Mouse (Mus musculus) adrenal gland, postnatal 36 days (tissue): ENCODE results near the gene H3f3a. TPM values are rescaled to one million over a fixed set of nuclear protein-coding genes. Genes with fewer than 3 reads are reported as not detected.

Experiments used
- DNase-seq, 2 experiments: peaks; one replicate each; pipeline ENCODE4 v3.0.0; 2021; ENCODE audit warnings: mixed read lengths in 1 of 2
- total RNA-seq, 2 experiments: library from RNA; stranded (reverse); gene quantifications; 2 replicates each; pipeline ENCODE4 v1.2.3; 2021

Gene H3f3a
- total RNA-seq, 2 experiments from 2014 or later = 680 to 813 TPM

DNA sequence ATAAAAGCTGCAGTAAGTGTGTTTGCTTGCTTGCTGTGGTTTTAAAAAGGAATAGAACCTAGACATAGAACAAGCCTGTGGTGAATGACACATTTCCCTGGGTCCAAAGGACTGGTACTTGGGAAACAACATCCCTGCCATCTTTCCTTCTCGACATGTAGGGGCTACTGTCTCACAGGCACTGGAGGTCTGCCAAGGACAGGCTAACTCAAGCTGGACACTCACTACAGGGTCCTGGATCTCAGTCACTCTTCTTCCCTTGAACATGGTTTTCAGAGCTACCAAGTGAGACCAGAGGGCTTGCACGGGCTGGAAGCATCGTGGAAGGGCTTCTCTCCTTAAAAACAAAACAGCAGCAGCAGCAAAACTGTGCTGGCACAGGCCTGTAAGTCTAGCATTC lies 10.0 kb upstream of the H3f3a start:
- no peak for DNase-seq

DNA sequence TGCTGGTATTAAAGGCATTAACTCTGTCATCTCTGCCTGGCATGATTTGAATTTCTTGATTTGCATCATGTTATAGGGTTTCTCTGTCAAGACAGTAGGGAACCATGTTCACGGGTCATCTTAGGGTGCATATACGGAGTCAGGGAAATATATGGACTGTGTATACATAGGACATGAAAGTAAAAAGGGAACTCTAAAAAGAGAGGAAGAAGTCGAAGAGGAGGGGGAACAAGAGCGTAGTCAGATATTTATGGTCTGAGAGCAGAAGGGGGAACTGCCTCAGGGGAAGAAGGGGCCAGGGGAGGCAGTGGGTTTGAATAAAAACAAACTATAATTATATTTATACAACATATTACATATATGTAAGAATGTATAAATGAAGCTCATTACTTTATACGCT lies 8.5 kb upstream of the H3f3a start:
- no peak for DNase-seq

DNA sequence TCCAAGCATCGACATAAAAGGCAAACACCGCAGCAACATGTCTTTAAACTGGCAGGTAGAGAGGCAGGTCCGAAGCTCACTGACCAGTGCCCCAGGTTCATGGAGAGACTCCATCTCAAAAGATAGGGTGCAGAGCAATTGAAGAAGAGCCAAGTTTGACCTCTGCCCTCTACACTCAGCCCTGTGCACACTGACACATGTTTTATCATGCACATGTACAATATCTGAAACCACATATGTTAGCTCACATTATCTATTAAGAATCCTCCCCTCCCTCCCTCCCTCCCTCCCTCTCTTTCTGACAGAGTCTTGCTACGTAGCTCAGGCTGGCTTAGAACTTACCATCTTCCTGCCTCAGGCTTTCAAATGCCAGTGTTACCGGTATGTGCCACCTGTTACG lies 7.4 kb upstream of the H3f3a start:
- no peak for DNase-seq

DNA sequence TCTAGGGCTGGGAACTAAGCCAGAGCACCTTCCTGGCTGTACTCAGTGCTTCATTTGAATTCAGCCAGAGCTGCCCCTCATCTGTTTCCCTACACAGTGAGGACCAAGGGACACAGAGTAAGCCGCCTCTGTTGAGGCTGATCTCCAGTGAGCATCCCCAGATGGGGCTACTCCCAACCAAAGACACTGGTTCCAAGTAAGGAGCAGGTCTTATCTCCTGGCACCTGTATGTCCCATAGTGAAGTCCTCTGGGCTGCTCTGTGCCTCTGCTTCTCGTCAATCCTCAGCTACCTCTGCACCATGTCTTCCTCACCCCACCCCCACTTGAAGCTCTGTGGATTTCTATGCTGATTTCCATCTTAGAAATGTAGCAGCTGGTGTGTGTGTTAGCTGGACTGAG lies 4.3 kb upstream of the H3f3a start:
- DNase-seq = no peak

DNA sequence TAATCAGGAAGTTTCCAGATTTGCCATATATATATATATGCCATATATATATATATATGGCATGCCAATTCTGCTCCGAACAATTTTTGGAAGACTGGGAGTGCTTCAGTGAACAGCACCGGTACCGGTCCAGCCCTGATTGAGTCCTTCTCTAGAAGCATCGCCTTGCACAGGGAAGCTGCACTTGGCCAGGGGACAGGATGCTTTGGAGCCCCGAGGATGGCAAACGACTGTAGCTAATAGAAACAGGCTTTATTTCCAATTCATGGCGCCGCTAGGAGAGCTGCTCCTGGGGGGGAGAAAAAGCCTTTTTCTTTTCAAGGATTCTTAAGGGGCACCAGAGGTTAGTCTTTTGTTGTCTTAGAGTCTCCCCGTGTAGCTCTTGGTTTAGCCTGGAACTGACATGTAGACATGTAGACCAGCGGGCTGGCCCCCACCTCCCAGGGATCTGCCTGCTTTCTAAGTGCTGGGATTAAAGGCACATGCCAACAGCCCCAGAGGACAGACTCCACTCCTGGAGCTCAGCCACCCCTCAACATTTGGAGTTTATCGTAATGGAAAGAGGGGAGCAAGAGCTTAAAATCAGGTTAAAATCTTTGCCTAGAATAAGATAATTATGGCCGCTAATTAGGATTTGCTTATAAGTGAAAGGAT lies 1.8 kb upstream of the H3f3a start:
- DNase-seq = no peak

DNA sequence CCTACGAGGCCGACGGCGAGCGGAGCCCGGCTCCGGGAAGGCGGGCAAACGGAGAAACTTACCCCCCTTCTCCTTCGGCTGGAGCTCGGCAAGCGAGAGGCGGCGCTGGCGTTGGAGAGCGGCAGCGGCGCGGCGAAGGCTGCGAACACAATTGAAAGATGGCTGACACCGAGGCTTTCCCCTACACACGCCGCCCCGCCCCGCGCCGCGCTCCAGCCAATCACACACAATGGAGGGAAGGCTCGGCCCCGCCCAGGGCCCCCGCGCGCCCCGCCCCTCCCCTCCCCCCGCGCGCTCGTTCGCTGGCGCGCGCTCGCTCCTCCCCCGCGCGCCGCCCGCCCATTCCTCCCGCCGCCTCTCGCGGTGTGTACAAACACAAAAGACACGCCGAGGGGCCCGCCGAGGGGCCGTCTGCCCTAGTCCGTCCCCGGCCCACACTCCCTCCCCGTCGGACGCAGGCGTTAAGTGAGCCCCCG lies 296 bp downstream of the H3f3a start:
- peak; percentile 96 to 97 for DNase-seq

DNA sequence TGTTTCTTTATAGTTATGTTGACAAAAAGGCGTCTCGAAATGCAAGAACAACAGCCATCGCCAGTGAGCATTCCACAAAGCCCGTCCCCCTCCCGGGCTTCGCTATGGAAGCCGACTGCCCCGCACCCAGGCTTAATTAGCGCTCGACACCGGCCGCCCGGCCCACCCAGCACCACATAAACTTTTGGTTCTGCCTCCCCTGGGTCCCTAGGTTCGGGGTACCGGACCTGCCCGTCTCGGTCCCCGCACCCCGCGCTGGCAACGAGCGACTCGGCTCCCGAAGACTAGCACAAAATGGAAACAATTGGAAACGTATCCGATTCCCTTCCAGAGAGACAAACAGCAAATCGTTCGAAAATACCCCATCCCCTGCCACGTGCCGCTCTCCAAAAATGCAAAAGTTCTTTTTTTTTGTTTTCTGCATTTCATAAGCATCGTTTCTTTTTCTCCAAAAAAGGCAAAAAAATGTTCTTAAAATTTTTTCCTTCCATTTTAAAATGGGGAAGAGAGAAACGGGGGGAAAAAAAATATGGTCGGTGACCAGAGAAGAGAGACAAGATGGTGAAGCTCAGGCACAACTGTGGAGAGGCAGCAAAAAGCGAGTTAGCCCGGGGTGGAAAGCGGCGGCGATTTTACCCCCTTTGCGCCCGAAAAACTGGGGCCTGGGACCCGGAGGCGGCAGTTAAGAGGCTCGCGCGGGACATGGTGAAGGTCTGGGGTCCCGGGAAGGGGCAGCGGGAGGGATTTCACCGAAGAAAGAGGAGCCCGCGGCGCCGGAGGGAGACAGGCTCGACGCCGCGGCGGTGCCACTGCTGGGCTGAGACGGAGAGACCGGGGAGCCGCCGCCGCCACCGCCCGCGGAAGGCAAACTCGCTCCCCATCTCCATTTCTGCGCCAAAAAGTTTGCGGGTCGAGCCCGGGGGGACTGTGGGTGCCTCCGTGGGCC lies 1.0 kb downstream of the H3f3a start:
- peak; percentile 72 to 82 for DNase-seq

DNA sequence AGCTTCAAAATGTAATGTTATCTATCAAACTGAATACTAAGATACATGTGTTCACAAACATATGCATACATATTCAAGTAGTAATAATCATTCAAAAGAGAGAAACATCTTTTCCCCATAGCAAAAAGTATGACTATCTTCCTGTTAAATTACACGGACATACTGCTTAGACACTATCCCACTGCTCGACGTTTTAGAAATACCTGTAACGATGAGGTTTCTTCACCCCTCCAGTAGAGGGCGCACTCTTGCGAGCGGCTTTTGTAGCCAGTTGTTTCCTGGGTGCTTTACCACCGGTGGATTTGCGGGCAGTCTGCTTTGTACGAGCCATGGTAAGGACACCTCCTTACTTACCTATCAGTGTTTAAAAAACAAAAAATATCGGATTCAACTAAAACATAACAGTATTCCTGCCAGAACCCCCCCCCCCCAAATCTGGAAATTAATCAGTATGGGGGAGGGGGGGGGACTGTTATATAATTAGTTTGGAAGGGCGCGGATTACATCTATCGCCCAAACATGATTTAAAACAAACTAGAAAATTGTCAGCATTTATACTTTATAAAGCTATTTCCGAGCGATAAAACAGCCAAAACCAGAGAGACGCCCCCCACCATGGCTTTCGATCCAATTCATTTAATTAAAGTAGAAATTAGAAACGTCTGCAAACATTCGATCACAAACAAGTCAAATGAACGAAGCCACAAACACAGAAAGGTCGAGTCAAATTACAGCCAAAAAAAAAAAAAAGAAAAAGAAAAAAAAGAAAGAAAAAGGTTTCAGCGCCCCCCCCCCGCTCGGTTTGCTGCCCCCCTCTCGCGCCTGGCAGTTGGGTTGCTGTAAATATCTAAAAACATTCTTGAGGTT lies 1.9 kb downstream of the H3f3a start:
- DNase-seq = no peak

DNA sequence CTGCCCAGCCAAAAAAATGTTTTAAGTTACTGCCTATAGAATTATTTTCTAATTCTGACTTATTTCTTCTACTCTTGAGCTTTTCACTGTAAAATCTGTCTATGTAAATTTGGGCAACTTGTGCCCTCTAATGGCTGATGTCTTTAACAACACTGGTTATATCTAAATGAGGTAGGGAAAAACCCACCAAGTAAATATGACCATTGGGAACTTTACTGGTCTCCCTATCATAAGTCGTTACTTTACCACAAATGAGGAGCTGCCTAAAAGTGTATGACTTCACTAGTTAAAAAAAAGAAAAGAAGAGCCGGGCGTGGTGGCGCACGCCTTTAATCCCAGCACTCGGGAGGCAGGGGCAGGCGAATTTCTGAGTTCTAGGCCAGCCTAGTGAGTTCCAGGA lies 2.8 kb downstream of the H3f3a start:
- no peak for DNase-seq

DNA sequence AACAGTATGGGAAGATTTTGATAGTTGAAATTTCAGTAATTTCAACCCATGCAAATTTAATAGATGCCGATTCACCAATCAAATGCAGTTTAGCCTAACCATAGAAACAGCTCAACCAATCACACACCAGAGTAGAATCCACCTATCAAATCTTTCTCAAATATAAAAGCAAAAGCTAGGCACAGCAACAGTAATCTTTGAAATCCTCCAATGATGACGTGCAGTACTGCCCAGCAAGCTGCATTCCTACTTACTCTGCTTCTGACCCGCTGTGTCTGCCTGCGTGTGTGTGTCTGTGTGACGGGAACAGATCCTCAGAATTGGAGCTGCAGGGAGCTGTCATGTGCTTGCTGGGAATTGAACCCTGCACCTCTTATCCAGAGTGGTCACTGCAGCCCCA lies 4.9 kb downstream of the H3f3a start:
- DNase-seq = peak in 1 of 2 experiments; percentile 8

DNA sequence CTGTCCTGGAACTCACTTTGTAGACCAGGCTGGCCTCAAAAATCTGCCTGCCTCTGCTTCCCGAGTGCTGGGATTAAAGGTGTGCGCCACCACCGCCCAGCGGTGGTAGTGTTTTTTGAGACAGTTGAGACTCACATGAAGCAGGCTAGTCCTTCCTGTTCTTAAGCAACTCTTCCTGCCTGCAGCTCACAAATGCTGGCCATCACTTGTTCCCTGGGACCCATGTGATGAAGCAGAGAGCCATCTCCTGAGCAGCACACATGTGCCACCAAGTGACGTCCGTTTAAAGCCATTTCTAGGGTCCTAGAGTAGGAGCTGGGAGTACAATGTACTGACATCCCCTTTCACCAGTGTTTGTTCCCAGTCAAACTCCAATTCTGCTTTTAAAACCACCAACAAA lies 9.9 kb downstream of the H3f3a start:
- DNase-seq = no peak

DNA sequence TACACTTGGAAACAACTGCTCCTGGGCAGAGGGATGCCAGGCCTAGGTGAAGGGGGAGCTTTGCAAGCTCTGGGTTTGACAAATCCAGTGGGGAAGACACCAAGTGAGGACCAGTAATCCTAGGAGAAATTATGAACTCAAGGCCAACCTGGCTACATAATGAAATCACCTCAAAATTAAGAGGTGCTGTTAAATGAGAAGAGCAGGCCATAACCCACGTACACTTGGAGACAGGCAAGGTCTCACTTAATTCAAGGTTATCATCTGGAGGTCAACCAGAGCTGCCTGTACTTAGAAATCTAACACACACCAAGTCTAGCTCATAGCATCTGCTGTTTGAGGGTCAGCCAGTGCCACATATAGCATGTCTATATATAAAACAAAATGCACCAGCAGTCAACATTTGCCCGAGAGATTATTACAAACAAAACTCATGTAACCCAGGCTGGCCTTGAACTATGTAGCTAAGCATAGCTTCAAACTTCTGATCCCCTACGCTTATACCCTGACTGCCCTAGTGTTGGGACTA lies 12.2 kb downstream of the H3f3a start:
- no peak for DNase-seq

DNA sequence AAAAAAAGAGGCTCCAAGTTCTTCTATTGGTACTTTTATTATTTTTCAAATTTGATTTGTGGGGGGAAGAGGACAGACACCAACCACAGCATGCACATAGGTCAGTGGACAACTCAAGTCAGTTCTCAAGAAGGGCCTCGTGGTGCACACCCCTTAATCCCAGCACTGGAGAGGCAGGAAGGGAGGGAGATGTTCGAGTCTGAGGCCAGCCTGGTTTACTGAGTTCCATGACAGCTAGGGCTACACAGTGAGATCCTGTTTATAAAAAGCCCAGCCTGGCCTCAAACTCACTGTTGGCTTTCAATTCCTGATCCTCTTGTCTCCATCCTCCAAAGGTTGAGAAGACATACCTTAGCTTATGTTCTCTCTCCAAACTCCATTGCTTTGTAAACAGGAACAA lies 12.9 kb downstream of the H3f3a start:
- no peak for DNase-seq

DNA sequence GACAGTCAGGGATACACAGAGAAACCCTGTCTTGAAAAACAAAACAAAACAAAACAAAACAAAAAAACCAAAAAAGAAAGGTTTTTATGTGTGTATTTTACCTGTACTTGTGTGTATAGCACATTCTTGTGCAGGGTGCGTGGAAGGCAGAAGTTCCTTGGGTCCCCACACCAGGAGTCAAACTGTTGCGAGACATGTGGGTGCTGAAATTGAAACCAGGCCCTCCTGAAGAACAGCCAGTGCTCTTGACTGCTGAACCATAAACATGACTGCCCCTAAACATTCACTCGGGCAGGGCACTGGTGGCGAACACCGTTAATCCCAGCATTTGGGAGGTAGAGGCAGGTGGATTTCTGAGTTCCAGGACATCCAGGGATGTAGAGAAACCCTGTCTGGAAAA lies 13.7 kb downstream of the H3f3a start:
- DNase-seq = no peak

DNA sequence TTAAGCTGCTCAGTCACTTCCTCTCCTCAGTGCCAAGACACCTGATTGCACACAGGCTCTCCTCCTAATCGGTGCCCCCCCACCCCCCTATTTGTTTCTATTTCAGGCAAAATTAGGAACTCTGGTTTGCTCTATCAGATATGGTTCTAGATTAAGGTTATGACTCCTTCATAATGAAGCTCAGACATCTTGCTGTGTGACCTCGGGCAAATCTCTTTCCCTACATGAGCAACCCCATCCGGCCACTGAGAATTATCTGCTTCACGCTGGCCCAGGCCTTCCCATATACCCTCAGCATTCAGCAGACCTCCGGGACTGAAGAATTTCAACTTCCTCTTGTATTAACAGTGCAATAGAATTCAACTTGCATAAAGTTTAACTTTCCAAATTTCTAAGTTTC lies 14.5 kb downstream of the H3f3a start:
- DNase-seq = no peak

DNA sequence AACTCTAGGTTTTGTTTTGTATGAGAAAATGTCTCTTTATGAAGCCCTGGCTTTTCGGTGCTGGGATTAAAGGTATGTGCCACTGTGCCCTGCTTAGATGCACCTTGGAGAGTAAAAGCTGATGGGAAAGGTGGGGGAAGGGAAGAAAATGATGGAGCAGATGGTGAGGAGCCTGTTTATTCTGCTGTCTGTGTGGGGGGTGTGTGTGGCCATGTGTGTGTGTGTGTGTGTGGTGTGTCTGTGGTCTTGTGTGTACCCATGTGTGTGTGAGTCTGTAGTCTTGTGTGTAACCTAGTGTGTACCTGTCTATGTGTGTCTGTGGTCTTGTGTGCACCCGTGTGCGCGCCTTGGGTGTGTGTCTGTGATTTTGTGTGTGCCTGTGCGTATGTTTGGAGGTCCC lies 15.1 kb downstream of the H3f3a start:
- no peak for DNase-seq

DNA sequence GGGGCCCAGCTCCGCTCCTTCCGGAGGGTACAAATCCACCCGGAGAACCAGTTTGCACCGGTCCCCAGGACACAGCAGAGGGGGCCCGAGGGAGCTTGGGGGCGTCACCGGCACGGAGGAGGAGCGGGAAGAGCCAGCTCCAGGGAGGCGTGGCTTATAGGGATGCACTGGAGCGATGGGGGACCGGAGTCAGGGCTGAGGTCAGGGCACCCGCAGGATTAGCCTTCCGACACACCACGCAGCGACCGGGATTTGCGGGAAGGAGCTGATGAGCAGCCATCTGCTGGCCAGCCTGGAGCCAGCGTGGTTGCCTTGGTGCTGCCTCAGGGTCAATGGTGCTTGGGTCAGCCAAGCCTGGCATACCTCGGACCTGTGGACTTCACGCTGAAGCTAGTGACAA lies 19.6 kb downstream of the H3f3a start:
- peak; percentile 44 to 61 for DNase-seq

DNA sequence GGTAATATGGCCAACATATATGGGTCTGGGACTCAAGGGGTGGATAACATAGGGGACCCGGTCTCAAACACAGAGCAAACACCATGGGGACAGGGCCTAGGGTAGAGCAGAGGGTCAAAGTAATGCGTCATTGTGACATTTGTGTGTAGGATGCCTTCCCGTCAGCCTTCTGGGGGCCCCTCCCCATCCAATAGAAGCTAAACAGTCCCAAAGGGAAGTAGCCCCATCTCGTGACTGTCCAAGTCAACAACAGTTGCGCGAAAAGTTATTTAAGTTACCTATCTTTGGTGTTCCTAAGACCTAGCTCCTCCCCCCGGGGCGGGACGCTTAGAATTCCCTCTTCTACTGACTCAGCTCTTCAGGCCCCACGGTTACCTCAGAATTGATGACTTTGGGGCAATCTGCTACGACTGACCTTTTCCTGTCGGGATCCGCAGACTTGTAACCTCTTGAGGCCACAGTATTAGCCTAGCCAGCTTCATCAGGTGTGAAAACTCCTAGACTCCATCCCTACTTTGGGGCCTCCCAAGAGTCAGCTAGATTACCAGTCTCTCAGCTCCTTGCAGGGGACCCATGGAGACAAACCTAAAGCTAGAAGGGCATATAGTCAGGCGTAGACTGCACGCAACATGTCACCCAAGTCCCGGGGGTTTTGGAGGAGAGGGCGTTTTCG lies 20.2 kb downstream of the H3f3a start:
- DNase-seq = peak; percentile 50 to 60

DNA sequence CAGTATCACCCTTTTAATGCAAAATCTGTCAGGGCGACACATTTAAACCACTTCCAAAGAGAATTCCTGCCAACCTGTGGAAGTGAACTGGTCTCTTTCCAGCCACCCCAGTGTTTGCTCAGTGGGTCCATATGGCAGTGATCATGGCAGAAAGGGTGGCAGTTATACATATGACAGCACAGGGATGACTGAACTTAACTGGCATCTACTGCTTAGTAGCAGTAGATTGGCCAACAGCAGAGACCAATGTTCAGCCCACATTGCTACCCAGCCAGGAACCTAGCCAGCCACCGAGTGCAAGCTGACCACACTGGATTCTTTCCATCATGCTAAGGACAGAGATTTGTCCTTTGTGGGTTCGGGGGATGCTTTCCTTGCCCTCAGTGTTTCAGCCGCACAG lies 20.9 kb downstream of the H3f3a start:
- no peak for DNase-seq

DNA sequence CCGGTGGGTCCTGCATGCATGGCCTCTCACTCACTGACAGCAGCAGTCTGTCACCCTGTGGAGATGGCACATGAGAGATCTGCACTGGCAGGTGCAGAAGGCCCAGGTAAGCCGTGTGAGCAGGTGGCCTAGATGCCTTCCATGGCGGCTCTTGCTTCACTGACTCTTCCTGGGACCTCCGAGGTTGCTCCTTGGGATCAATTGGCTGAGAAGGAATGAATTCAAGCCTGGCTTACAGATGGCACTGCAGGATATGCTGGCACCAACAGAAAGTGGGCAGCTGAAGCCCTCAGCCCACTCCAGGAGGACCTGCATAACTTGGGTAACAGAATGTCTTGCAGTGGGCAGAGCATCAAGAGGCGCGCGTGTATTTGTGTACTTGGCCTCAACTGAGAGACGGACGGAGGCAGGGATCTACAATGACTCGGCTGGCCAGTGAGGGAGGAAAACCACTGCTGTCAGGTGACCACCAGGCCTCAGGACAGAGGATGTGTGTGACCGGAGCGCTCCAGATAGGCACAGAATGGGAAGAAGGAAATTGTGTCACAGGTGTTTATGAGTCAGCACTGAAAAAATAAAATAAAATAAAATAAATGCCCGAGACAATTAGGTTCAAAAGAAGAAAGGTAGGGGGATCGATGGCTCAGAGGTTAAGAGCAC lies 21.8 kb downstream of the H3f3a start:
- no peak for DNase-seq

DNA sequence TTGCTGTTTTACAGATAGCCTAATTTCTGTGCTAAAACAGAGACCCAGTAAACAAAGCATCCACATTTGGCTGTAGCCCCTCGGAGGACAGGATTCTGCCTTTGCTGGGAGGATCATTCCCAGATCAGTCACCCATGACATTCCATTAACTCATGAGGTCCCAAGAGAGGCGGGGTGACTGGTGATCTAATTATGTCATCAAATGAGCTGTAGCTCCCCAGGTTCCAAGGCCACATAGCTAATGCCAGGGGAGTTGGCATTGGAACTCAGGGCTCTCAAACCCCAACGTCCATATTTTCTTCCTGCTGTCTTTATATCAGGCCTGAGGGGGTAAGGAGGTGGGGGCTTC lies 30.2 kb downstream of the H3f3a start:
- DNase-seq = peak; percentile 36 to 37
